Mouse (Mus musculus): ENCODE data around the gene Sap18b. TPM values are rescaled to one million over a fixed set of nuclear protein-coding genes. Genes with fewer than 3 reads are reported as not detected.

Gene Sap18b
- polyA plus RNA-seq, 1 experiment from 2014 or later = 287 TPM

DNA sequence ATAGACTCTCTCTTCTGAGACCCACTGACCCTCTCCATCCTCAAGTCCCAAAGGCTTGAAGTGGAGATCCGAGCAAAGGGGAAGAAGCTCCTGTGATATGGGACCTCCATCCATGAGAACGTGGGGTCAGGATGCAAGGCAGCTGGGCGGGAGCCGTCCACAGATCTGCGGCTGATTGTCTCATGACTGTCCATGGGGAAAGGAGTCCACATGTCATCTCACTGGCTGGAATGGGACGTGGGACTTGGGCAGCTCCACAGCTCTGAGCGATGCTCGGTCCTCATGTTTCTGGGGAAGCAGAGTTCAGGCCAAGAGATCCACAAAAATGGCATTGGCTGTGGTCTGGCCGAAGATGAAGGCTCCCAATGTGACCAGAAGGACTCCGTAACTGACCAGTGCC lies 12.1 kb downstream of the Sap18b start:
- Histone ChIP-seq H3K9ac (ENCODE audit: low read length) (no peak overlapping the region), H3K27ac (replicated peaks in 1 of 2; ENCODE audit: control insufficient read depth in 1 of 2, insufficient read depth in 1 of 2, low read depth in 2 of 2, low read length in 2 of 2) (no peak overlapping the region), H3K4me1 (ENCODE audit: control insufficient read depth in 2 of 2, insufficient read depth in 2 of 2, low read length in 2 of 2) (peaks cover 5 to 12% of the 10 kb centered on the region in 2 experiments), H3K4me2 (ENCODE audit: low read length) (no peak overlapping the region), H3K9me3 (ENCODE audit: control insufficient read depth, low read length) (no peaks in the 10 kb centered on the region), H3K36me3 (ENCODE audit: control insufficient read depth, insufficient read depth, low read length) (peaks cover 35% of the 10 kb centered on the region), H3K4me3 (ENCODE audit: control insufficient read depth in 1 of 2, insufficient read depth in 1 of 2, low read depth in 1 of 2, low read length in 2 of 2) (no peak overlapping the region), H3K27me3 (ENCODE audit: control insufficient read depth, insufficient read depth, low read length) (no peaks in the 10 kb centered on the region)
- WGBS = 87% methylated on average over 10 of the region's 10 CpGs
- ATAC-seq (ENCODE audit: insufficient number of reproducible peaks, insufficient read depth, low FRiP score, low read depth) = no peak

- Histone ChIP-seq H3K36me3 (ENCODE audit: control insufficient read depth, insufficient read depth, low read length) (peaks cover 52% of the 10 kb centered on the region), H3K4me1 (ENCODE audit: control insufficient read depth in 2 of 2, insufficient read depth in 2 of 2, low read length in 2 of 2) (no peaks in the 10 kb centered on the region), H3K4me3 (ENCODE audit: control insufficient read depth in 1 of 2, insufficient read depth in 1 of 2, low read depth in 1 of 2, low read length in 2 of 2) (no peak overlapping the region), H3K27me3 (ENCODE audit: control insufficient read depth, insufficient read depth, low read length) (no peaks in the 10 kb centered on the region), H3K9me3 (ENCODE audit: control insufficient read depth, low read length) (no peaks in the 10 kb centered on the region), H3K9ac (ENCODE audit: low read length) (no peak overlapping the region), H3K4me2 (ENCODE audit: low read length) (no peak overlapping the region), H3K27ac (replicated peaks in 1 of 2; ENCODE audit: control insufficient read depth in 1 of 2, insufficient read depth in 1 of 2, low read depth in 2 of 2, low read length in 2 of 2) (no peak overlapping the region)
- ATAC-seq (ENCODE audit: insufficient number of reproducible peaks, insufficient read depth, low FRiP score, low read depth) = no peak
- WGBS = over 99% methylated on average over 4 of the region's 4 CpGs
Observed at GRCm38 (mm10) chr8:95839289-95839688, 14.1 kb downstream of the Sap18b start.

GRCm38 (mm10) chr8:95841436-95841835 lies 16.3 kb downstream of the Sap18b start:
- no peak; the same call in 1 of the 2 replicates for ATAC-seq (ENCODE audit: insufficient number of reproducible peaks, insufficient read depth, low FRiP score, low read depth)
- Histone ChIP-seq H3K27ac (replicated peaks in 1 of 2; ENCODE audit: control insufficient read depth in 1 of 2, insufficient read depth in 1 of 2, low read depth in 2 of 2, low read length in 2 of 2) (no peak overlapping the region), H3K27me3 (ENCODE audit: control insufficient read depth, insufficient read depth, low read length) (no peaks in the 10 kb centered on the region), H3K9me3 (ENCODE audit: control insufficient read depth, low read length) (no peaks in the 10 kb centered on the region), H3K36me3 (ENCODE audit: control insufficient read depth, insufficient read depth, low read length) (peaks cover 59% of the 10 kb centered on the region), H3K9ac (ENCODE audit: low read length) (no peak overlapping the region), H3K4me3 (ENCODE audit: control insufficient read depth in 1 of 2, insufficient read depth in 1 of 2, low read depth in 1 of 2, low read length in 2 of 2) (no peak overlapping the region), H3K4me1 (ENCODE audit: control insufficient read depth in 2 of 2, insufficient read depth in 2 of 2, low read length in 2 of 2) (peaks cover 6 to 7% of the 10 kb centered on the region in 2 experiments; a peak in 2 of 4 replicates), H3K4me2 (ENCODE audit: low read length) (no peak overlapping the region)
- 87% methylated on average over 15 of the region's 15 CpGs for WGBS

DNA sequence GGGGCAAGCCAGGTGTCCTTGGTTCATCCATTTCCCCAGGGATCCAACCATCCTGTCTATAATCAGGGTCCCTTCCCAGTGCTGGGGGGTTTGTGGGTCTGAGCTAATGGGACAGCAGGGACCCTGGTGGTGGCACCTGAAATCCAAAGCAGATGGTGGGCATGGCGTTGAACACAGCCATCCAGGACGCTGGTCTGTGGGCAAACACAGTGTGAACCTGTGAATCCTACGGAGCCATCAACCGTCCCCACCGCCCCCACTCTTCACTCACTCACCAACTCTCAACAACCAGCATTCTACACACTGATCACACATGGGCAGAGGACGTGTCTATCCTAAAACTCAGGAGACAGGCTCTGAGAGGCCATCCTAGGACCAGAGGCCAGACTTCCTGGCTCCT lies 18.8 kb downstream of the Sap18b start:
- WGBS = 85% methylated on average over 6 of the region's 6 CpGs
- no peak for ATAC-seq (ENCODE audit: insufficient number of reproducible peaks, insufficient read depth, low FRiP score, low read depth)
- H3K36me3 ChIP-seq (ENCODE audit: control insufficient read depth, insufficient read depth, low read length) = peaks cover 61% of the 10 kb centered on the region

DNA sequence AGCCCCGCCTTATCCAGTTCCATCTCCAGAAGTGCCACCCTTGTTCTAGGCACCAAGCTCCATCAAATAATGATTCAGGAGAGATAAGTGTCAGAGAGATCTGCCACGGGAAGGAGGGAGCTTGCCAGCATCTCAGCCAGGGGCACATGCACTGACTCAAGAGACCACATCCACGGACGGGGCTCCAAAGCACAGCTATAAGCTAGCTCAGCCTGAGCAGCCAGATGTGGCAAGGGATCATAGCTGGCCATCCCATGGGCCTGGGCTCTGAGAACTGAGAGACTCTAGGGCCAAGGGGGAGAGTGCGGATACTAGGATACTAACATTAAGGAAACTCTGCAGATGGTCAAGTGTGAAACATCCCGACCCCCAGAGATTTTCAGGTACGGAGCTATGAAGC lies 19.9 kb downstream of the Sap18b start:
- no peak for ATAC-seq (ENCODE audit: insufficient number of reproducible peaks, insufficient read depth, low FRiP score, low read depth)
- 78% methylated on average over 7 of the region's 7 CpGs for WGBS
- peaks cover 54% of the 10 kb centered on the region for H3K36me3 ChIP-seq (ENCODE audit: control insufficient read depth, insufficient read depth, low read length)
- H3K4me1 ChIP-seq (ENCODE audit: control insufficient read depth in 2 of 2, insufficient read depth in 2 of 2, low read length in 2 of 2) = peaks cover 6 to 7% of the 10 kb centered on the region in 2 experiments; a peak in 2 of 4 replicates
- H3K27me3 ChIP-seq (ENCODE audit: control insufficient read depth, insufficient read depth, low read length) = no peaks in the 10 kb centered on the region
- H3K4me2 ChIP-seq (ENCODE audit: low read length) = no peak overlapping the region
- no peak overlapping the region for H3K9ac ChIP-seq (ENCODE audit: low read length)
- H3K4me3 ChIP-seq (ENCODE audit: control insufficient read depth in 1 of 2, insufficient read depth in 1 of 2, low read depth in 1 of 2, low read length in 2 of 2) = no peak overlapping the region
- H3K9me3 ChIP-seq (ENCODE audit: control insufficient read depth, low read length) = no peaks in the 10 kb centered on the region
- H3K27ac ChIP-seq (replicated peaks in 1 of 2; ENCODE audit: control insufficient read depth in 1 of 2, insufficient read depth in 1 of 2, low read depth in 2 of 2, low read length in 2 of 2) = no peak overlapping the region

More for the DNA sequence above, 18.8 kb downstream of the Sap18b start:
- Histone ChIP-seq H3K4me1 (ENCODE audit: control insufficient read depth in 2 of 2, insufficient read depth in 2 of 2, low read length in 2 of 2) (peaks cover 6 to 7% of the 10 kb centered on the region in 2 experiments; a peak in 2 of 4 replicates), H3K27ac (replicated peaks in 1 of 2; ENCODE audit: control insufficient read depth in 1 of 2, insufficient read depth in 1 of 2, low read depth in 2 of 2, low read length in 2 of 2) (no peak overlapping the region), H3K9me3 (ENCODE audit: control insufficient read depth, low read length) (no peaks in the 10 kb centered on the region), H3K9ac (ENCODE audit: low read length) (no peak overlapping the region), H3K27me3 (ENCODE audit: control insufficient read depth, insufficient read depth, low read length) (no peaks in the 10 kb centered on the region), H3K4me3 (ENCODE audit: control insufficient read depth in 1 of 2, insufficient read depth in 1 of 2, low read depth in 1 of 2, low read length in 2 of 2) (no peak overlapping the region), H3K4me2 (ENCODE audit: low read length) (no peak overlapping the region)

DNA sequence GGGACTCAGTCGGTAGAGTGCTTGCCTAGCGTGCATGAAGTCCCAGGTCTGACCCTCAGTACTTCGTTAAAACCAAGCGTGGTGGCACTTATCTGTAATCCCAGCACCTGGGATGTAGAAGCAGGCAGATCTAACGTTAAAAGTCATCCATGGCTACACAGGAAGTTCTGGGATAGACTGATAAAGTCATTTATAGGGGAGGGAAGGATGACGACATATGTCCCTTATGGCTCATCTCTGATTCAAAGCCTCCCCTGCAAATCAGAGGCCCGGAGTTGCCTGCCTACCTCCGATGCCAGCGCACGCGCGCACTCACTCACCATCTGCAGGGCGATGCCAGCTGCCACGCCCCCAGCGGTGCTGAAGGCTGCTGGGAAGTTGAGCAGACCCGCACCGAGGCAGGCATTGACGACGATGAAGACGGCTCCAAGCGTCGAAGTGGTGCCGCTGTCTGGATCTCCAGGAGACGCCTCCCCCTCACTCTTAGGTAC lies 23.0 kb downstream of the Sap18b start:
- WGBS = 71% methylated on average over 24 of the region's 24 CpGs
- H3K4me3 ChIP-seq (ENCODE audit: control insufficient read depth in 1 of 2, insufficient read depth in 1 of 2, low read depth in 1 of 2, low read length in 2 of 2) = no peak overlapping the region
- no peaks in the 10 kb centered on the region for H3K9me3 ChIP-seq (ENCODE audit: control insufficient read depth, low read length)
- no peak for ATAC-seq (ENCODE audit: insufficient number of reproducible peaks, insufficient read depth, low FRiP score, low read depth)
- H3K27ac ChIP-seq (replicated peaks in 1 of 2; ENCODE audit: control insufficient read depth in 1 of 2, insufficient read depth in 1 of 2, low read depth in 2 of 2, low read length in 2 of 2) = no peak overlapping the region
- no peak overlapping the region for H3K4me2 ChIP-seq (ENCODE audit: low read length)
- H3K36me3 ChIP-seq (ENCODE audit: control insufficient read depth, insufficient read depth, low read length) = peaks cover 29% of the 10 kb centered on the region
- H3K4me1 ChIP-seq (ENCODE audit: control insufficient read depth in 2 of 2, insufficient read depth in 2 of 2, low read length in 2 of 2) = peaks cover 12 to 15% of the 10 kb centered on the region in 2 experiments
- no peaks in the 10 kb centered on the region for H3K27me3 ChIP-seq (ENCODE audit: control insufficient read depth, insufficient read depth, low read length)
- no peak overlapping the region for H3K9ac ChIP-seq (ENCODE audit: low read length)

DNA sequence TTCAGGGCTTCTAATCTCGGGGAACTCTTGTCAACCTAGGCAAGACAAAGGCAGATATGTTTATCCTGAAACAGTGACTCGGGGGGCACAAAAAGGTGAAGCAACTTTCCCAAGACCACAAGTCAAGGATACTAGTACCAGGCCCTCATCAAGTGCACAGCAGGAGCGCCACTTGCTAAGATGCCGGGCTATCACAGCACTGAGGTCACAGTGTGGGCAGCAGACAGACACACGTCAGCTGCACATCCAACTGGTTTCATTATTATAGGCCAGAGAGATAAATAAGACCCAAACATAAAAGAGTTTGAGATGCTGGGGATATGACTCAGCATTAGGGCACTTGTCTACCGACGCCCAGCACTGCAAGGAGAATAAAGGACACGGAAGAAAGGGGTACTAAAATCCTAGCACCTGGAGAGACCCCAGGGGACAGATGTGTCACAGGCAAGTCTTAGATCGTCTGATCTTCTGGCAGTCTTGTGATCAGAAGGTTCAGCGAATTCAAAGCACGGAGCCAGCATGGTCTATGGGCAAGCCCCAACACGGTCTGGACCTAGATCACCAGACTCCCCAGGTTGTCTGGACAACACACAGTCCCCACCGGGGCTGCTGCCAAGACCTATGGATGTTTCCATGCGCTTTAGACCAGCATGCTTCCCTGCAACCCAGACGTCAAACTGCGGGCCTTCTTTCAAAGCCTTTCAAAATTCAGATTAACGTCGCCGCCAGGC lies 23.8 kb downstream of the Sap18b start:
- Histone ChIP-seq H3K9me3 (ENCODE audit: control insufficient read depth, low read length) (no peaks in the 10 kb centered on the region), H3K27me3 (ENCODE audit: control insufficient read depth, insufficient read depth, low read length) (no peaks in the 10 kb centered on the region), H3K4me1 (ENCODE audit: control insufficient read depth in 2 of 2, insufficient read depth in 2 of 2, low read length in 2 of 2) (peaks cover 12 to 15% of the 10 kb centered on the region in 2 experiments), H3K9ac (ENCODE audit: low read length) (no peak overlapping the region), H3K4me3 (ENCODE audit: control insufficient read depth in 1 of 2, insufficient read depth in 1 of 2, low read depth in 1 of 2, low read length in 2 of 2) (no peak overlapping the region), H3K27ac (replicated peaks in 1 of 2; ENCODE audit: control insufficient read depth in 1 of 2, insufficient read depth in 1 of 2, low read depth in 2 of 2, low read length in 2 of 2) (no peak overlapping the region), H3K4me2 (ENCODE audit: low read length) (no peak overlapping the region), H3K36me3 (ENCODE audit: control insufficient read depth, insufficient read depth, low read length) (peaks cover 21% of the 10 kb centered on the region)
- no peak for ATAC-seq (ENCODE audit: insufficient number of reproducible peaks, insufficient read depth, low FRiP score, low read depth)
- 86% methylated on average over 19 of the region's 19 CpGs for WGBS

All from heart, embryonic 14.5 days (tissue).